Mouse (Mus musculus): ENCODE data around the gene Dvl3. TPM values are rescaled to one million over a fixed set of nuclear protein-coding genes. Genes with fewer than 3 reads are reported as not detected.
A peak's percentile ranks its signal among the peaks of the same experiment; 100 is the strongest.
"Not testable (repeated sequence)": the region's sequence is repeated elsewhere in the genome, so short reads cannot be mapped to it uniquely, and the experiment has no call there.

Dvl3 gene
- polyA plus RNA-seq, 1 experiment from 2014 or later, result 49.1 TPM

- H3K4me2 ChIP-seq (replicated peaks); H3K36me3 ChIP-seq; H3K27me3 ChIP-seq; H3K27ac ChIP-seq; ATAC-seq; H3K4me3 ChIP-seq (replicated peaks); H3K9ac ChIP-seq (replicated peaks); H3K9me3 ChIP-seq; H3K4me1 ChIP-seq (replicated peaks): not testable (repeated sequence)
- 91% methylated on average over 7 of the region's 7 CpGs for WGBS
These were observed 33.1 kb upstream of the Dvl3 start for GRCm38 (mm10) chr16:20483716-20484115.

GRCm38 (mm10) chr16:20485061-20485460 lies 31.7 kb upstream of the Dvl3 start:
- 44% methylated on average over 4 of the region's 4 CpGs for WGBS
- no peaks in the 10 kb centered on the region for H3K36me3 ChIP-seq
- H3K9ac ChIP-seq (replicated peaks), result no peak overlapping the region
- no peaks in the 10 kb centered on the region for H3K4me1 ChIP-seq (replicated peaks)
- no peak overlapping the region for H3K27ac ChIP-seq
- no peak for ATAC-seq
- H3K27me3 ChIP-seq, result no peaks in the 10 kb centered on the region
- no peaks in the 10 kb centered on the region for H3K9me3 ChIP-seq
- H3K4me3 ChIP-seq (replicated peaks), result no peak overlapping the region
- no peak overlapping the region for H3K4me2 ChIP-seq (replicated peaks)

- no peak overlapping the region for H3K9ac ChIP-seq (replicated peaks)
- no peaks in the 10 kb centered on the region for H3K4me1 ChIP-seq (replicated peaks)
- no peak overlapping the region for H3K4me3 ChIP-seq (replicated peaks)
- H3K27me3 ChIP-seq, result no peaks in the 10 kb centered on the region
- H3K4me2 ChIP-seq (replicated peaks), result no peak overlapping the region
- WGBS, result 61% methylated on average over 3 of the region's 3 CpGs
- H3K9me3 ChIP-seq, result no peaks in the 10 kb centered on the region
- ATAC-seq, result no peak
- no peaks in the 10 kb centered on the region for H3K36me3 ChIP-seq
- H3K27ac ChIP-seq, result no peak overlapping the region
These were observed 30.7 kb upstream of the Dvl3 start for GRCm38 (mm10) chr16:20486048-20486447.

- 95% methylated on average over 1 of the region's 1 CpGs for WGBS
These were observed 28.6 kb upstream of the Dvl3 start for GRCm38 (mm10) chr16:20488151-20488550.

GRCm38 (mm10) chr16:20488751-20489150 lies 28.0 kb upstream of the Dvl3 start:
- H3K9me3 ChIP-seq; H3K4me2 ChIP-seq (replicated peaks); H3K36me3 ChIP-seq; H3K4me1 ChIP-seq (replicated peaks); H3K4me3 ChIP-seq (replicated peaks); H3K9ac ChIP-seq (replicated peaks); ATAC-seq; H3K27ac ChIP-seq; H3K27me3 ChIP-seq: not testable (repeated sequence)
- 83% methylated on average over 9 of the region's 9 CpGs for WGBS

More at GRCm38 (mm10) chr16:20488151-20488550, 28.6 kb upstream of the Dvl3 start:
- Histone ChIP-seq H3K9me3 (no peaks in the 10 kb centered on the region), H3K9ac (replicated peaks) (no peak overlapping the region), H3K4me3 (replicated peaks) (no peak overlapping the region), H3K4me2 (replicated peaks) (no peak overlapping the region), H3K4me1 (replicated peaks) (no peaks in the 10 kb centered on the region), H3K27me3 (no peaks in the 10 kb centered on the region), H3K27ac (no peak overlapping the region), H3K36me3 (no peaks in the 10 kb centered on the region)
- no peak for ATAC-seq

GRCm38 (mm10) chr16:20489233-20489632 lies 27.5 kb upstream of the Dvl3 start:
- Histone ChIP-seq H3K27ac (no peak overlapping the region), H3K4me3 (replicated peaks) (no peak overlapping the region), H3K36me3 (no peaks in the 10 kb centered on the region), H3K27me3 (no peaks in the 10 kb centered on the region), H3K4me1 (replicated peaks) (no peaks in the 10 kb centered on the region), H3K9ac (replicated peaks) (no peak overlapping the region), H3K4me2 (replicated peaks) (no peak overlapping the region), H3K9me3 (no peaks in the 10 kb centered on the region)
- ATAC-seq, result no peak
- 73% methylated on average over 2 of the region's 2 CpGs for WGBS

GRCm38 (mm10) chr16:20490581-20490980 lies 26.2 kb upstream of the Dvl3 start:
- H3K4me2 ChIP-seq (replicated peaks), result no peak overlapping the region
- H3K4me3 ChIP-seq (replicated peaks), result no peak overlapping the region
- 61% methylated on average over 2 of the region's 2 CpGs for WGBS
- H3K27me3 ChIP-seq, result no peaks in the 10 kb centered on the region
- H3K36me3 ChIP-seq, result no peaks in the 10 kb centered on the region
- H3K9me3 ChIP-seq, result no peaks in the 10 kb centered on the region
- no peak for ATAC-seq
- no peak overlapping the region for H3K9ac ChIP-seq (replicated peaks)
- H3K27ac ChIP-seq, result no peak overlapping the region
- H3K4me1 ChIP-seq (replicated peaks), result no peaks in the 10 kb centered on the region

GRCm38 (mm10) chr16:20491301-20491700 lies 25.5 kb upstream of the Dvl3 start:
- H3K9me3 ChIP-seq, result no peaks in the 10 kb centered on the region
- WGBS, result 85% methylated on average over 2 of the region's 2 CpGs
- H3K9ac ChIP-seq (replicated peaks), result no peak overlapping the region
- H3K36me3 ChIP-seq, result no peaks in the 10 kb centered on the region
- H3K4me3 ChIP-seq (replicated peaks), result no peak overlapping the region
- no peaks in the 10 kb centered on the region; the same call in 1 of the 2 replicates for H3K27me3 ChIP-seq
- no peak overlapping the region for H3K4me2 ChIP-seq (replicated peaks)
- no peaks in the 10 kb centered on the region for H3K4me1 ChIP-seq (replicated peaks)
- H3K27ac ChIP-seq, result no peak overlapping the region
- ATAC-seq, result no peak

- Histone ChIP-seq H3K27ac (no peak overlapping the region), H3K4me3 (replicated peaks) (no peak overlapping the region), H3K4me1 (replicated peaks) (peaks cover 9% of the 10 kb centered on the region), H3K36me3 (no peaks in the 10 kb centered on the region), H3K4me2 (replicated peaks) (no peak overlapping the region), H3K9ac (replicated peaks) (no peak overlapping the region), H3K9me3 (no peaks in the 10 kb centered on the region), H3K27me3 (peaks cover 14% of the 10 kb centered on the region)
- ATAC-seq, result no peak
- 85% methylated on average over 2 of the region's 2 CpGs for WGBS
These were observed 23.3 kb upstream of the Dvl3 start for GRCm38 (mm10) chr16:20493452-20493851.

GRCm38 (mm10) chr16:20496671-20497600 lies 19.8 kb upstream of the Dvl3 start:
- Histone ChIP-seq H3K9me3 (no peaks in the 10 kb centered on the region), H3K27me3 (peaks cover 14% of the 10 kb centered on the region), H3K9ac (replicated peaks) (peak overlapping the region; percentile 2; the same call in 1 of the 2 replicates), H3K4me2 (replicated peaks) (peak overlapping the region; percentile 52), H3K27ac (no peak overlapping the region), H3K4me3 (replicated peaks) (peak overlapping the region; percentile 30), H3K36me3 (peaks cover 13% of the 10 kb centered on the region), H3K4me1 (replicated peaks) (peaks cover 20% of the 10 kb centered on the region)
- WGBS, result 20% methylated on average over 25 of the region's 25 CpGs
- ATAC-seq, result peak; percentile 19; the same call in 1 of the 2 replicates

- Histone ChIP-seq H3K4me3 (replicated peaks) (peak overlapping the region; percentile 87), H3K36me3 (peaks cover 25% of the 10 kb centered on the region), H3K27me3 (peaks cover 14% of the 10 kb centered on the region), H3K4me1 (replicated peaks) (peaks cover 20% of the 10 kb centered on the region), H3K4me2 (replicated peaks) (peak overlapping the region; percentile 87), H3K27ac (peak overlapping the region; percentile 49; the same call in 1 of the 2 replicates), H3K9ac (replicated peaks) (peak overlapping the region; percentile 87), H3K9me3 (no peaks in the 10 kb centered on the region)
- WGBS, result 12% methylated on average over 16 of the region's 16 CpGs
- ATAC-seq, result no peak
These were observed 18.7 kb upstream of the Dvl3 start for GRCm38 (mm10) chr16:20497980-20498676.
